Mouse (Mus musculus) hindbrain, embryonic 16.5 days (tissue): Measurements from ENCODE around the gene Zfp870. TPM values are rescaled to one million over a fixed set of nuclear protein-coding genes. Genes with fewer than 3 reads are reported as not detected.
A peak's percentile ranks its signal among the peaks of the same experiment; 100 is the strongest.

ENCODE experiments used
- ATAC-seq: fragments of 200-750 bp; cut with Nextera tagmentation; 2 replicates; pipeline ENCODE4 v1.8.0; 2017; ENCODE audit warnings: moderate TSS enrichment, moderate library complexity
- H3K27ac ChIP-seq: fragments of 300-500 bp; sonication (generic); 2 replicates; pipeline ENCODE4 v1.5.1; 2014; ENCODE audit warnings: low read depth, mild to moderate bottlenecking, control low read depth, low read length, moderate library complexity
- H3K27me3 ChIP-seq: fragments of 300-500 bp; sonication (generic); replicated peaks from 2 replicates; pipeline ENCODE4 v1.6.1; 2014; ENCODE audit warnings: low read length; ENCODE audit not compliant: control insufficient read depth, insufficient read depth
- H3K36me3 ChIP-seq: fragments of 300-500 bp; sonication (generic); 2 replicates; pipeline ENCODE4 v1.6.1; 2014; ENCODE audit warnings: mild to moderate bottlenecking, low read length, moderate library complexity, mixed read lengths; ENCODE audit not compliant: control insufficient read depth, insufficient read depth
- H3K4me1 ChIP-seq: fragments of 300-500 bp; sonication (generic); 2 replicates; pipeline ENCODE4 v1.6.1; 2014; ENCODE audit warnings: low read depth, low read length; ENCODE audit not compliant: control insufficient read depth, insufficient read depth
- H3K4me2 ChIP-seq: fragments of 300-500 bp; sonication (generic); 2 replicates; pipeline ENCODE4 v1.6.1; 2014; ENCODE audit warnings: mild to moderate bottlenecking, low read length, control low read depth, moderate library complexity
- H3K4me3 ChIP-seq: fragments of 300-500 bp; sonication (generic); 2 replicates; pipeline ENCODE4 v1.5.1; 2014; ENCODE audit warnings: mild to moderate bottlenecking, low read length, control low read depth, moderate library complexity
- H3K9ac ChIP-seq: fragments of 300-500 bp; sonication (generic); 2 replicates; pipeline ENCODE4 v1.6.1; 2014; ENCODE audit warnings: low read depth, mild to moderate bottlenecking, control low read depth, low read length, moderate library complexity
- H3K9me3 ChIP-seq: fragments of 300-500 bp; sonication (generic); 2 replicates; pipeline ENCODE4 v1.6.1; 2014; ENCODE audit warnings: mild to moderate bottlenecking, low read length, moderate library complexity; ENCODE audit not compliant: control insufficient read depth
- WGBS: fragments of 180-500 bp; shearing (Covaris S2); extraction: QIAGEN DNeasy Blood & Tissue Kit; methylation state at CpG from one replicate; pipeline ENCODE4 v1.1.7; 2014; 5-methylcytosine and 5-hydroxymethylcytosine counted together
- polyA plus RNA-seq: library from polyadenylated mRNA; unstranded; fragments of >200 nt; fragmentation: Nextera tagmentation; extraction: Ambion mirVana; gene quantifications from 2 replicates; pipeline ENCODE4 v1.2.1, GENCODE M21; 2015

Zfp870 gene
- polyA plus RNA-seq, 1 experiment from 2014 or later = 9.2 TPM

- Histone ChIP-seq H3K36me3 (peaks cover 7% of the 10 kb centered on the region), H3K27me3 (no peaks in the 10 kb centered on the region), H3K27ac (no peak overlapping the region; the same call in 1 of the 2 replicates), H3K4me1 (peaks cover 7% of the 10 kb centered on the region), H3K4me2 (peak overlapping the region; percentile 90), H3K9ac (peak overlapping the region; percentile 89; the same call in 1 of the 2 replicates), H3K4me3 (peak overlapping the region; percentile 76), H3K9me3 (no peaks in the 10 kb centered on the region)
- WGBS = 30% methylated on average over 3 of the region's 3 CpGs
- no peak for ATAC-seq
Measured at GRCm38 (mm10) chr17:32830418-32830782, 61.0 kb downstream of the Zfp870 start.

- no peaks in the 10 kb centered on the region for H3K9me3 ChIP-seq
- peaks cover 7% of the 10 kb centered on the region for H3K4me1 ChIP-seq
- 1% methylated on average over 35 of the region's 35 CpGs for WGBS
- ATAC-seq = peak; percentile 100
- peaks cover 7% of the 10 kb centered on the region for H3K36me3 ChIP-seq
- H3K27ac ChIP-seq = peak within 1 kb of the TSS; percentile 76
- no peaks in the 10 kb centered on the region for H3K27me3 ChIP-seq
- peak within 1 kb of the TSS; percentile 89 for H3K9ac ChIP-seq
- H3K4me2 ChIP-seq = peak within 1 kb of the TSS; percentile 90
- peak within 1 kb of the TSS; percentile 76 for H3K4me3 ChIP-seq
Measured at GRCm38 (mm10) chr17:32829540-32830417, 61.7 kb downstream of the Zfp870 start, which contains the start of gene Zfp799. Gene Zfp799, minus strand, starts transcription at chr17:32830261.

Other genes starting within 250 kb of the Zfp870 start
- gene Cyp4f40, start 232.7 kb downstream of the Zfp870 start, polyA plus RNA-seq = 0.06 TPM in 1 of 2 replicates, not detected in the other
- 3.7 and 5.8 TPM in 2 replicates for gene Cyp4f15, start 206.0 kb downstream of the Zfp870 start, polyA plus RNA-seq
- gene Zfp871, start 103.4 kb downstream of the Zfp870 start, polyA plus RNA-seq = 35.9 and 41.2 TPM in 2 replicates
- gene Zfp811, start 81.7 kb downstream of the Zfp870 start, polyA plus RNA-seq = 45.5 and 48.7 TPM in 2 replicates
- 13.2 and 17.8 TPM in 2 replicates for gene Zfp799, start 61.4 kb downstream of the Zfp870 start, polyA plus RNA-seq
- not detected in 2 replicates for gene Cyp4f14, start 25.7 kb upstream of the Zfp870 start, polyA plus RNA-seq
- gene Cyp4f13, start 55.8 kb upstream of the Zfp870 start, polyA plus RNA-seq = 8.8 and 9.6 TPM in 2 replicates
- gene Zfp472, start 74.2 kb upstream of the Zfp870 start, polyA plus RNA-seq = 6.5 and 6.9 TPM in 2 replicates
- gene Zfp952, start 101.5 kb upstream of the Zfp870 start, polyA plus RNA-seq = 18.6 and 19.4 TPM in 2 replicates
- gene Zfp763, start 141.8 kb upstream of the Zfp870 start, polyA plus RNA-seq = 24.8 and 26.6 TPM in 2 replicates
- gene 4921501E09Rik, start 176.4 kb upstream of the Zfp870 start, polyA plus RNA-seq = not detected in 2 replicates
- gene Zfp563, start 197.7 kb upstream of the Zfp870 start, polyA plus RNA-seq = 19.7 and 20.1 TPM in 2 replicates
- gene Morc2b, start 248.0 kb upstream of the Zfp870 start, polyA plus RNA-seq = 0.42 and 0.43 TPM in 2 replicates